27 mouse cellular contexts compared by ENCODE assay signal in the genomic region with DNA sequence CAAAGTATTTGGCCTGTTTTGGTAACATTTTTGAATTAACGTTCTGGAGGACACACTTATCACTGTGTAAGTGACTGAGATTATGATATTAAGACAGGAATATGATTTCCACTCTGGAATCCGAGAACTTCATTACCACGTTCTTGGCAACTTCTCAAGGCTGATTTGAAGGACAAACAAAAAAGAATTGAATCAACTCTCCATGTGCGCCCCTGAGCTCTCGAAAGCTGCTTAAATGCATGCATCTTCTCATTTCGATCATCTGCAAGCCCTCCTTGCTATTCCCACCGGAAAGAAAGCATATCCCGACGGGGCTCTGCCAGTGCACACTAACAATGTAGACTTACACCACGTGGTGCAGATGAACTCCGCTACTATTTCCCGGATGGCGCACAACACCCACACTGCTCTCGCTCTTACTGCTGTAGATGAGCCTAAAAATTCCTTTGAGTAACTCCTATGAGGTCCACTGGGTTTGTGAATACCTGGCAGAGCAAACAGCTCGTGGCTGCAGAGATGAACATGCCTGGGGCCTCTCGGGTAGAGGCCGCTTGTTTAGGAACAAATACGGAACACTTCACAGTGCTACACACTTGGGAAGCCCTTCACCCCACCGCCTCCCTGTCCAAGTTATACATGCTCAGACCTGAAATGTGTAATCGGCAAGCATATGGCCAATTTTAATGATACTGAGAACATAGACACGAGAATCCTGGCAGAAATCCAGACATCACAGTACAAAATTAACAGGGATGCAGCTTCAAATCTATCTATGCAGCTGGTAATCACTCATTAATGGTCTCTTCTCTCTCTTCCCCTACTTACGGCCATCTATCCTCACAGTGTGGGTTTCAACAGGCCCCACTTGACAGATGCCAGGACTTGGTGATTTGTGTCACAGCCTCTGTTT.
DNase-seq lines count a peak whose midpoint lies in the region; ATAC-seq and TF ChIP-seq lines count a peak whose summit lies in the region.
"Had no signal": no experiment of that assay in that cellular context is flagged by ENCODE, and none has a peak within 500 bp of the region (broad histone marks: within the 10 kb centered on the region; RNA-seq: fewer than 3 reads in every experiment).

No protein-coding gene starts in this region.

- H3K4me1 ChIP-seq in forebrain, embryonic 16.5 days (replicated peaks; ENCODE audit: control insufficient read depth, insufficient read depth, low read length), result no peaks in the 10 kb centered on the region
- H3K4me1 ChIP-seq in forebrain, postnatal 0 days (ENCODE audit: insufficient read depth), result no peaks in the 10 kb centered on the region
- H3K4me1 ChIP-seq: liver, embryonic 13.5 days; midbrain, embryonic 12.5 days; stomach, embryonic 15.5 days had no signal

- peak; percentile 33 to 90 for DNase-seq in adrenal gland, adult (ENCODE audit: inconsistent age in 2 of 2, low spot score in 1 of 2)
- no peak for DNase-seq in adrenal gland, postnatal 4 days (ENCODE audit: low spot score in 2 of 2)
- no peak for DNase-seq in forebrain, postnatal 0 days
- peak; percentile 26 for DNase-seq in ovary, postnatal 36 days (ENCODE audit: low spot score)
- DNase-seq in ovary, postnatal 14 days (ENCODE audit: low spot score), result no peak
- DNase-seq in gastrocnemius, postnatal 25 days, result no peak
- DNase-seq in gastrocnemius, adult 8-10 months (ENCODE audit: low spot score in 2 of 2), result no peak
- DNase-seq: cerebellum, adult 9-10 months; heart, postnatal 4 days; kidney, adult 18-20 months; kidney, postnatal 4 days; liver, embryonic 13.5 days; lung, adult 2 months; lung, postnatal 14 days; retina, postnatal 1 day; right cerebral cortex, postnatal 4 days; thymus, adult 2 months; thymus, postnatal 4 days had no signal

- peak; percentile 57; the same call in 1 of the 2 replicates for ATAC-seq in forebrain, embryonic 16.5 days
- ATAC-seq in forebrain, postnatal 0 days, result no peak
- ATAC-seq: activated CD4-positive, CD25-positive, alpha-beta regulatory T cell, adult 4 months; inflammation-experienced regulatory T-cells, adult 6 months had no signal

- WGBS in forebrain, embryonic 16.5 days, result 70% methylated on average over 22 of the region's 22 CpGs
- 66% methylated on average over 22 of the region's 22 CpGs for WGBS in forebrain, postnatal 0 days

- H3K9me3 ChIP-seq in forebrain, embryonic 16.5 days (ENCODE audit: control insufficient read depth, low read length), result no peaks in the 10 kb centered on the region
- H3K9me3 ChIP-seq in forebrain, postnatal 0 days (ENCODE audit: low read length), result no peaks in the 10 kb centered on the region
- H3K9me3 ChIP-seq: heart, embryonic 10.5 days; limb, embryonic 13.5 days; liver, embryonic 13.5 days; midbrain, embryonic 12.5 days; neural tube, embryonic 15.5 days; stomach, embryonic 15.5 days had no signal

- H3K36me3 ChIP-seq in forebrain, embryonic 16.5 days (ENCODE audit: control insufficient read depth, insufficient read depth), result no peaks in the 10 kb centered on the region
- H3K36me3 ChIP-seq in forebrain, postnatal 0 days (ENCODE audit: insufficient read depth), result no peaks in the 10 kb centered on the region
- H3K36me3 ChIP-seq: limb, embryonic 13.5 days; midbrain, embryonic 12.5 days; neural tube, embryonic 15.5 days; stomach, embryonic 15.5 days had no signal

- H3K9ac ChIP-seq in forebrain, embryonic 16.5 days (replicated peaks; ENCODE audit: low read depth, low read length), result no peak overlapping the region
- H3K9ac ChIP-seq in forebrain, postnatal 0 days, result no peak overlapping the region
- H3K9ac ChIP-seq: hindbrain, embryonic 14.5 days; limb, embryonic 13.5 days; liver, embryonic 13.5 days; midbrain, embryonic 12.5 days; neural tube, embryonic 15.5 days; stomach, embryonic 15.5 days had no signal

- no peak for TF ChIP-seq CTCF in forebrain, postnatal 0 days (IDR thresholded peaks at IDR 0.05; ENCODE audit: low read depth)

- no peak overlapping the region for H3K27ac ChIP-seq in forebrain, embryonic 16.5 days (ENCODE audit: low read length)
- no peak overlapping the region for H3K27ac ChIP-seq in forebrain, postnatal 0 days (ENCODE audit: low read depth, low read length)
- H3K27ac ChIP-seq: heart, embryonic 10.5 days; hindbrain, embryonic 14.5 days; limb, embryonic 13.5 days; liver, embryonic 13.5 days; midbrain, embryonic 12.5 days; neural tube, embryonic 15.5 days; stomach, embryonic 15.5 days had no signal

- no peak overlapping the region for H3K4me2 ChIP-seq in forebrain, embryonic 16.5 days (ENCODE audit: low read length)
- H3K4me2 ChIP-seq in forebrain, postnatal 0 days (ENCODE audit: low read depth), result no peak overlapping the region
- H3K4me2 ChIP-seq: hindbrain, embryonic 14.5 days; limb, embryonic 13.5 days; liver, embryonic 13.5 days; midbrain, embryonic 12.5 days; neural tube, embryonic 15.5 days; stomach, embryonic 15.5 days had no signal

- H3K4me3 ChIP-seq in forebrain, embryonic 16.5 days (replicated peaks; ENCODE audit: low read length), result no peak overlapping the region
- no peak overlapping the region for H3K4me3 ChIP-seq in forebrain, postnatal 0 days (ENCODE audit: low read depth, low read length)
- H3K4me3 ChIP-seq: heart, embryonic 10.5 days; limb, embryonic 13.5 days; liver, embryonic 13.5 days; midbrain, embryonic 12.5 days; neural tube, embryonic 15.5 days; stomach, embryonic 15.5 days had no signal

- no peaks in the 10 kb centered on the region for H3K27me3 ChIP-seq in forebrain, embryonic 16.5 days (replicated peaks; ENCODE audit: control insufficient read depth, insufficient read depth, low read length)
- H3K27me3 ChIP-seq in forebrain, postnatal 0 days (ENCODE audit: insufficient read depth, low read length), result no peaks in the 10 kb centered on the region
- H3K27me3 ChIP-seq: limb, embryonic 13.5 days; liver, embryonic 13.5 days; midbrain, embryonic 12.5 days; neural tube, embryonic 15.5 days; stomach, embryonic 15.5 days had no signal

Comparison
In these comparisons a context has a peak if more than half of its experiments do, and no peak if none do; other contexts are left out.
1. DNase-seq: peak in adrenal gland, adult (2 of 2) and ovary, postnatal 36 days (single experiment); none in adrenal gland, postnatal 4 days (0 of 2), forebrain, postnatal 0 days (single experiment), ovary, postnatal 14 days (single experiment), gastrocnemius, postnatal 25 days (single experiment) and gastrocnemius, adult 8-10 months (0 of 2).